Mouse (Mus musculus) forebrain, embryonic 14.5 days (tissue): ENCODE data around the gene March8. TPM values are rescaled to one million over a fixed set of nuclear protein-coding genes. Genes with fewer than 3 reads are reported as not detected.

Experiments
- ATAC-seq: fragments of 200-750 bp; cut with Nextera tagmentation; 2 replicates; pipeline ENCODE4 v1.8.0; 2017; ENCODE audit warnings: mild to moderate bottlenecking, moderate library complexity
- DNase-seq: peaks from one replicate; pipeline ENCODE4 v3.0.0-alpha.2; 2015; ENCODE audit warnings: low spot score
- H3K27ac ChIP-seq: fragments of 300-500 bp; sonication (generic); 2 replicates; pipeline ENCODE4 v1.5.1; 2014; ENCODE audit warnings: low read depth, mild to moderate bottlenecking, control low read depth, low read length, moderate library complexity
- H3K27me3 ChIP-seq: fragments of 300-500 bp; sonication (generic); replicated peaks from 2 replicates; pipeline ENCODE4 v1.6.1; 2014; ENCODE audit warnings: low read length, control low read depth, mixed read lengths; ENCODE audit not compliant: control insufficient read depth, insufficient read depth
- H3K36me3 ChIP-seq: fragments of 300-500 bp; sonication (generic); 2 replicates; pipeline ENCODE4 v1.6.1; 2014; ENCODE audit warnings: low read length, control low read depth; ENCODE audit not compliant: control insufficient read depth, insufficient read depth
- H3K4me1 ChIP-seq: fragments of 300-500 bp; sonication (generic); 2 replicates; pipeline ENCODE4 v1.6.1; 2014; ENCODE audit warnings: antibody characterized with exemption, low read length, control low read depth; ENCODE audit not compliant: control insufficient read depth, insufficient read depth
- H3K4me2 ChIP-seq: fragments of 300-500 bp; sonication (generic); 2 replicates; pipeline ENCODE4 v1.6.1; 2014; ENCODE audit warnings: mild to moderate bottlenecking, control low read depth, low read length
- H3K4me3 ChIP-seq: fragments of 300-500 bp; sonication (generic); 2 replicates; pipeline ENCODE4 v1.5.1; 2014; ENCODE audit warnings: low read depth, low read length, control low read depth
- H3K9ac ChIP-seq: fragments of 300-500 bp; sonication (generic); 2 replicates; pipeline ENCODE4 v1.6.1; 2014; ENCODE audit warnings: mild to moderate bottlenecking, low read length, control low read depth, moderate library complexity
- H3K9me3 ChIP-seq: fragments of 300-500 bp; sonication (generic); replicated peaks from 2 replicates; pipeline ENCODE4 v1.6.1; 2016; ENCODE audit warnings: low read length, control low read depth, mixed read lengths; ENCODE audit not compliant: control insufficient read depth
- WGBS: fragments of 180-500 bp; shearing (Covaris S2); extraction: QIAGEN DNeasy Blood & Tissue Kit; methylation state at CpG from one replicate; pipeline ENCODE4 v1.1.7; 2014; 5-methylcytosine and 5-hydroxymethylcytosine counted together
- polyA plus RNA-seq: library from polyadenylated mRNA; unstranded; fragments of >200 nt; fragmentation: Nextera tagmentation; extraction: Ambion mirVana; gene quantifications from 2 replicates; pipeline ENCODE4 v1.2.1, GENCODE M21; 2014

March8 gene
- polyA plus RNA-seq, 1 experiment from 2014 or later, result 47.0 TPM

DNA sequence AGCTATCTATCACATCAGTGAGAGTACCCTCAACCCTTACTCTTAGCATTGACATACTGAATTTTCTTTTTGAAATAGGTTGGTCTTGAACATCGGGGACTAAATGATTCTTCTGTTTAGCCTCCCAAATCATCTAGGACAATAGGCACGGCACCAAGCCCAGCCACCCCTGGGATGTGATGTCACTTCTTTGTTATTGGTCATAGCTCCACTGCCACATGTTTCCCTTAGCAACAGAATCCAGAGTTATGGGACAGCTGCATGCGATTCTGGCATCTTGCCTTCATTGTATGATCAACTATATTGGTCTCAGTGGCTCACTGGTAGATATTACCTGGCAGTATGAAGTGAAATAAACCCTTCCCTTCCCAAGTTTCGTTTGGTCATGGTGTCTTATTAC is 102.6 kb downstream of the March8 start:
- 74% methylated on average over 4 of the region's 4 CpGs for WGBS
- H3K27ac ChIP-seq, result no peak overlapping the region
- H3K4me3 ChIP-seq, result no peak overlapping the region
- ATAC-seq (no peak), DNase-seq (no peak)
- no peaks in the 10 kb centered on the region for H3K27me3 ChIP-seq
- H3K4me1 ChIP-seq, result no peaks in the 10 kb centered on the region
- H3K9ac ChIP-seq, result no peak overlapping the region
- no peaks in the 10 kb centered on the region for H3K36me3 ChIP-seq
- H3K4me2 ChIP-seq, result no peak overlapping the region
- H3K9me3 ChIP-seq, result no peaks in the 10 kb centered on the region

DNA sequence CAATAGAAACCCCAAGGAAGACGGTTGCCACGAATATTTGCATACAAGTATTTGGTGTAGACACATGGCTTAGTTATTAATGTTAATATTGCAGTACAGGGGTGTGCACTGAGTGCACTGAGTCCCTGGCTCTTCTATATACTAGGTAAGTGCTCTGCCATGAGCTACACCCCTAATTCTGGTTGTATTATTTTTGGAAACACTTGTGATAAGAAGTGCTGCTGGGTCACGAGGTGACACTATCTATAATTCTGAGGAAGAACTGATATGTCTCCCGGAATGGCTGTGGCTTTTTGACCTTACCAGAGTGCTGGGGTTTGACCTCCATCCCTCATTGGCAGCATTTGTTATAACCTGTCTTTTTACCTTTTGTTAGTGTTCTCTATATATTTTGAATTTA is 103.0 kb downstream of the March8 start:
- Histone ChIP-seq H3K36me3 (no peaks in the 10 kb centered on the region), H3K27ac (no peak overlapping the region), H3K4me3 (no peak overlapping the region), H3K9ac (no peak overlapping the region), H3K4me1 (no peaks in the 10 kb centered on the region), H3K4me2 (no peak overlapping the region), H3K9me3 (no peaks in the 10 kb centered on the region), H3K27me3 (no peaks in the 10 kb centered on the region)
- 85% methylated on average over 4 of the region's 4 CpGs for WGBS
- ATAC-seq, result no peak
- no peak for DNase-seq

DNA sequence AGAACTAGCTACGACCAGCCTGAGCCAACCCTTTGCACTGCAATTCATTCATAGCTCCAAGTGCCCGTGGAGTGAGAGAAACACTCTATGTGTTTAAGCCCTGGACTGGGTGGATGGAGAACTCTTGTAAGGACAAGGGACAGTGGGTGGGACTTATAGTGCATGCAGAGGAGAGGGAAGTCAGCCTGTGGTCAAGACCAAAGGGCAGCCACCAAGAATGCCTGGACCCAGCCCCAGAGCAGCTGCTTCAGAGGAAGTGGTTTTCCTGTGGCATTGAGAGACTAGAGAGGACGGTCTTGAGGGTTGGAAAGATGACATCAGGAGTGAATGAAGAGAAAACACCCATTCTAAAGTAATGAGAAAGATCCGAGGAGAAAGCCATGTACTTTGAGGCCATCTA is 118.0 kb downstream of the March8 start:
- 79% methylated on average over 4 of the region's 4 CpGs for WGBS
- DNase-seq (no peak), ATAC-seq (no peak)
- Histone ChIP-seq H3K4me2 (no peak overlapping the region), H3K9ac (no peak overlapping the region), H3K4me3 (no peak overlapping the region), H3K27ac (no peak overlapping the region), H3K4me1 (peaks cover under 1% of the 10 kb centered on the region; the same call in 1 of the 2 replicates), H3K27me3 (0 out of 2 replicates have a peak, but pooled peaks cover 8% of the 10 kb centered on the region), H3K36me3 (no peaks in the 10 kb centered on the region), H3K9me3 (no peaks in the 10 kb centered on the region)

DNA sequence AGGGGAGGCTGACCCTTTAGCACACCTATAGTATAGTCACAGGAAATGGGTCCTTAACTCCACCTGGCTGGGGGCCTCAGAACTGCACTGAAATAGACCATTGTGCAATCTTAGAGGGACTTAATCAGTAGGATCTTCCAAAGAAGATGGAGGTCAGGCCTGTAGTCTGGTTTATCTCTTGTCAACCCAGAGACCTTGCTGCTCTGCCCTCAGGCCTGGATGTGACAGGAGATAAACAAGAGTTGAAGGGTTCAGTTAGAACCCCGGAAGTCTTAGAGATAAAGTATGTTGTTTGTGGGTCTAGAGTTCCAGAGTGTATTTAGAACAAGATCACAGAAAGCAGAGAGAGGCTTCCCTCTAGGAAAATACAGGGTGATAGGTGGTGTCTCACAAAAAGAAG is 118.7 kb downstream of the March8 start:
- H3K9me3 ChIP-seq, result no peaks in the 10 kb centered on the region
- DNase-seq (no peak), ATAC-seq (no peak)
- no peak overlapping the region for H3K4me3 ChIP-seq
- no peak overlapping the region for H3K4me2 ChIP-seq
- 0 out of 2 replicates have a peak, but pooled peaks cover 8% of the 10 kb centered on the region for H3K27me3 ChIP-seq
- no peak overlapping the region for H3K9ac ChIP-seq
- WGBS, result 100% methylated on average over 1 of the region's 1 CpGs
- peaks cover 4% of the 10 kb centered on the region; the same call in 1 of the 2 replicates for H3K4me1 ChIP-seq
- H3K27ac ChIP-seq, result no peak overlapping the region
- H3K36me3 ChIP-seq, result no peaks in the 10 kb centered on the region

DNA sequence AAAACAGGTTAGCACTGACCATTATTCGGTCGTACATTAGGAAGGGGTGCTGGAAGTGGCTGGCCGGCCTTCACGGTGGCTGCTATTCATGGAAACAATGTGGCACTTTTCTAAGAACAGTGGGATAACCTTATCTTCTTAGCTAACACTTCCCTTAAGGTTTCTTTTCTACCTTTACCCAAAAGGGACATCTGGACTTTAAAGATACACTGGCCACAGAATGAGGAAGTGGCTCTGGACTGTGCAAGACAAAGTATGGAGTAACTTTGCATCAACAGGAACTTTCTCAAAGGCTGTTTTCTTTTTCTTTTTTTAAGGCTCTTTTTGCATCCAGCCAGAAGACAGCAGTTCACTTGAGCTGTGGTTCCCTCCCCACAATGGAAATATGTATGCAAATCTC is 120.9 kb downstream of the March8 start:
- 70% methylated on average over 4 of the region's 4 CpGs for WGBS
- Histone ChIP-seq H3K27ac (no peak overlapping the region), H3K4me1 (peaks cover 4% of the 10 kb centered on the region; the same call in 1 of the 2 replicates), H3K27me3 (0 out of 2 replicates have a peak, but pooled peaks cover 8% of the 10 kb centered on the region), H3K9me3 (no peaks in the 10 kb centered on the region), H3K4me3 (no peak overlapping the region), H3K36me3 (no peaks in the 10 kb centered on the region), H3K9ac (no peak overlapping the region), H3K4me2 (no peak overlapping the region)
- ATAC-seq (no peak), DNase-seq (no peak)

Other genes with a start within 250 kb of the March8 start
- gene Tmcc1, start 144.5 kb upstream of the March8 start, polyA plus RNA-seq, result 22.7 and 22.8 TPM in 2 replicates
- 37.9 and 45.2 TPM in 2 replicates for gene Washc2, start 130.0 kb upstream of the March8 start, polyA plus RNA-seq
- 7.4 and 10.3 TPM in 2 replicates for gene Zfand4, start 73.8 kb upstream of the March8 start, polyA plus RNA-seq
- 0.50 and 0.74 TPM in 2 replicates for gene Alox5, start 123.2 kb downstream of the March8 start, polyA plus RNA-seq
- gene Olfr211, start 151.1 kb downstream of the March8 start, polyA plus RNA-seq, result not detected in 2 replicates
- gene Olfr212, start 168.5 kb downstream of the March8 start, polyA plus RNA-seq, result not detected in 2 replicates
- gene Olfr213, start 200.4 kb downstream of the March8 start, polyA plus RNA-seq, result not detected in 2 replicates
- gene Gm5580, start 213.1 kb downstream of the March8 start, polyA plus RNA-seq, result 0.48 and 0.58 TPM in 2 replicates
- gene Olfr214, start 216.2 kb downstream of the March8 start, polyA plus RNA-seq, result not detected in 2 replicates
- gene Olfr215, start 246.2 kb downstream of the March8 start, polyA plus RNA-seq, result not detected in 2 replicates